Mouse (Mus musculus): ENCODE data around the gene Cacna1s.

DNA sequence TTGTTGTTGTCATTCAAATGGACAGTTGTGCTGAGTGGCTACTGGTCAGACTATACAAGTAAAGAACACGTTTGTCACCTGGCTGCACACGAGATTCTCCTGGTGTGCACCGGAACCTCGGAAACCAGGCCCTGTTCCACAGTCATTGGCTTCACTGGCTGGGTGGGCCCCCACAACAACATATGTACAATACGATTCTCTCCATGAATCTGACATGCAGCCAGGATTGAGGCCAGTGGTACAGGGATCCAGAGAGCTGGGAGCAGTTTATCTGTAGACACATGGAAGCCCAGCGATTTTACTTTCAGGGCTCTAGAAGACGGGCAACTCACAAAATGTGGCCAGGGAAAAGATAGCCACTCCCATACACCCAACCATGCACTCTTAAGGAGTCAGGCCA is 51.1 kb downstream of the Cacna1s start:
- TF ChIP-seq CTCF (IDR thresholded peaks at IDR 0.05; ENCODE audit: low read depth, low read length) (no peak), POLR2A (IDR thresholded peaks at IDR 0.05; ENCODE audit: borderline replicate concordance, low read depth, low read length) (no peak)
